Mouse (Mus musculus) spleen, adult 2 months (tissue): ENCODE measurements around the gene Fhad1. TPM values are rescaled to one million over a fixed set of nuclear protein-coding genes. Genes with fewer than 3 reads are reported as not detected.
"Not testable (repeated sequence)": the region's sequence is repeated elsewhere in the genome, so short reads cannot be mapped to it uniquely, and the experiment has no call there.

ENCODE experiments used
- DNase-seq, 2 experiments: peaks; one replicate each; pipeline versions ENCODE4 v3.0.0 to v3.0.0-alpha.2; 2012 to 2021; ENCODE audit warnings: low spot score in 2 of 2, low read depth in 1 of 2
- H3K27ac ChIP-seq: fragments of 200-500 bp; 2 replicates; pipeline ENCODE4 v1.5.1; 2012; ENCODE audit warnings: low read length, inconsistent platforms; ENCODE audit not compliant: insufficient read depth
- H3K27me3 ChIP-seq: fragments of 200-500 bp; 2 replicates; pipeline ENCODE4 v1.6.1; 2012; ENCODE audit warnings: mild to moderate bottlenecking, moderate library complexity, low read length, inconsistent platforms; ENCODE audit not compliant: control insufficient read depth, insufficient read depth
- H3K36me3 ChIP-seq: fragments of 200-500 bp; 2 replicates; pipeline ENCODE4 v1.6.1; 2012; ENCODE audit warnings: mild to moderate bottlenecking, low read length, inconsistent platforms; ENCODE audit not compliant: control insufficient read depth, insufficient read depth
- H3K4me1 ChIP-seq: fragments of 200-500 bp; 2 replicates; pipeline ENCODE4 v1.6.1; 2011; ENCODE audit warnings: inconsistent platforms; ENCODE audit not compliant: control insufficient read depth, insufficient read depth, insufficient read length
- H3K4me3 ChIP-seq: fragments of 200-500 bp; 2 replicates; pipeline ENCODE4 v1.5.1; 2011; ENCODE audit warnings: mild to moderate bottlenecking, inconsistent platforms; ENCODE audit not compliant: insufficient read depth, insufficient read length; ENCODE audit errors: extremely low read depth
- CTCF ChIP-seq: fragments of 200-500 bp; IDR thresholded peaks from 2 replicates; pipeline ENCODE4 v1.5.1; 2011; ENCODE audit warnings: mild to moderate bottlenecking, inconsistent platforms; ENCODE audit not compliant: insufficient read depth, insufficient read length, insufficient replicate concordance; ENCODE audit errors: extremely low read depth
- POLR2A ChIP-seq: fragments of 200-500 bp; IDR thresholded peaks from 2 replicates; pipeline ENCODE4 v1.6.1; 2011; ENCODE audit warnings: low read depth, low read length, inconsistent platforms
- WGBS: fragments of 180-500 bp; shearing (Covaris S2); methylation state at CpG from one replicate; pipeline ENCODE4 v1.1.7; 2018; 5-methylcytosine and 5-hydroxymethylcytosine counted together
- polyA plus RNA-seq: library from polyadenylated mRNA; depleted of rRNA; stranded (reverse); fragments of >200 nt; gene quantifications from 2 replicates; pipeline ENCODE4 v1.2.3, GENCODE M21; 2012

The Fhad1 gene
- polyA plus RNA-seq, 1 experiment, result 0.12 TPM

DNA sequence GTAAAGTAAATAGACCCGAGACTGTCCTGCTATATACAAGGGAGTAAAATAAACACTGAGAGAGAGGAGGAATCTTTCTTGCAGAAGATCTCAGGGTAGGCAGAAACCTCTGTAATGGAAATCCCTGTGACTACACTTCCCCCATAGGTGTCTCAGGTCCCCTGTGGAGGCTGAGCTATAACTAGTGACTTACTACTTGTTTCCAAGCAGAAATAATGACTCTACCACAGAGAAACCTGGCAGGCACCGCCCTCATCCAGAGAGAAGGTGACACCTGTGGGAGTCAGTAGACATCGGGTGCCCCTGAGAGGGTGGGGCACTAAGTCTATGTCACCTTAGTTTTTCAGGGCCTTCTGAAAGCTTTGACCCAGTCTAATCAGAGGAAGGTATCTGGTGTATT lies 18.0 kb downstream of the Fhad1 start:
- 0 out of 2 replicates have a peak, but pooled peaks cover 3% of the 10 kb centered on the region for H3K4me1 ChIP-seq
- no peaks in the 10 kb centered on the region for H3K36me3 ChIP-seq
- H3K27ac ChIP-seq, result no peak overlapping the region
- no peak for DNase-seq
- 79% methylated on average over 3 of the region's 3 CpGs for WGBS
- H3K4me3 ChIP-seq, result no peak overlapping the region
- TF ChIP-seq CTCF, result no peak
- no peaks in the 10 kb centered on the region for H3K27me3 ChIP-seq

DNA sequence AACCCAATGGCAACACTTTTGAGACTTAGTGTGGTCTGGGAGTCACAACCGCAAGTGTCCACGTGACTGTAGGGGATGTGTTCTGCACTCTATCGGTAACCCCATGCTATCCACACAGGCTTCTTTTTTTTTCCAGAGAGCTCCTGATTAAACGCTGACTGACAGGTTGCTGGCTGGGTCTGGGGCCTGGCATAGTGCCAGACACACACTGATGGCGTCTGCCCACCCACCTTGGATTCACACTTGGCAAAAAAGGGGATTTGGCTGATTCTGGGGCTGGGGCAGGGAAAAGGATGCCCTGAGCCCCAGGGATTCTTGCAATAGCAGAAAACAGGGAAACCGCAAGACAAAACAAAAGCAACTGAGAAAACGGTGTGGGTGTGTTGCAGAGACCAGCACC lies 18.8 kb downstream of the Fhad1 start:
- no peak for DNase-seq
- no peak for TF ChIP-seq CTCF
- no peak for TF ChIP-seq POLR2A
- H3K27me3 ChIP-seq, result no peaks in the 10 kb centered on the region
- WGBS, result 92% methylated on average over 7 of the region's 7 CpGs
- H3K4me1 ChIP-seq, result 0 out of 2 replicates have a peak, but pooled peaks cover 3% of the 10 kb centered on the region
- no peaks in the 10 kb centered on the region for H3K36me3 ChIP-seq
- H3K27ac ChIP-seq, result no peak overlapping the region
- no peak overlapping the region for H3K4me3 ChIP-seq

DNA sequence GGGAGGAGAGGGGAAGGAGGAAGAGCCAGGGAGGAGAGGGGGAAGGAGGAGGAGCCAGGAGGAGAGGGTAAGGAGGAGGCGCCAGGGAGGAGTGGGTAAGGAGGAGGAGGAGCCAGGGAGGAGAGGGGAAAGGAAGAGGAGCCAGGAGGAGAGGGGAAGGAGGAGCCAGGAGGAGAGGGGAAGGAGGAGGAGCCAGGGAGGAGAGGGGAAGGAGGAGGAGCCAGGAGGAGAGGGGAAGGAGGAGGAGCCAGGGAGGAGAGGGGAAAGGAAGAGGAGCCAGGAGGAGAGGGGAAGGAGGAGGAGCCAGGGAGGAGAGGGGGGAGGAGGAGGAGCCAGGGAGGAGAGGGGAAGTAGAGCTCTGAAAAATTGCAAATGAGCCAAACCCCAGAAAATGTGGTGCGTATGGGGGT lies 20.8 kb downstream of the Fhad1 start:
- not testable (repeated sequence) for H3K36me3 ChIP-seq, H3K27ac ChIP-seq, DNase-seq, H3K4me3 ChIP-seq, H3K4me1 ChIP-seq, H3K27me3 ChIP-seq
- WGBS, result 23% methylated on average over 2 of the region's 2 CpGs

GRCm38 (mm10) chr4:141993347-141994061 lies 21.4 kb downstream of the Fhad1 start:
- Histone ChIP-seq H3K4me3 (no peak overlapping the region), H3K4me1 (0 out of 2 replicates have a peak, but pooled peaks cover 2% of the 10 kb centered on the region), H3K27me3 (no peaks in the 10 kb centered on the region), H3K27ac (no peak overlapping the region), H3K36me3 (no peaks in the 10 kb centered on the region)
- no peak for DNase-seq
- no peak for TF ChIP-seq CTCF
- WGBS, result 71% methylated on average over 5 of the region's 5 CpGs

GRCm38 (mm10) chr4:141992530-141993204 lies 22.2 kb downstream of the Fhad1 start:
- H3K4me1 ChIP-seq, result no peaks in the 10 kb centered on the region
- TF ChIP-seq CTCF (no peak), POLR2A (no peak)
- WGBS, result 92% methylated on average over 14 of the region's 14 CpGs
- no peak overlapping the region for H3K4me3 ChIP-seq
- H3K27me3 ChIP-seq, result no peaks in the 10 kb centered on the region
- H3K36me3 ChIP-seq, result no peaks in the 10 kb centered on the region
- H3K27ac ChIP-seq, result no peak overlapping the region
- no peak for DNase-seq

- H3K4me1 ChIP-seq, result no peaks in the 10 kb centered on the region
- DNase-seq, result no peak
- H3K27me3 ChIP-seq, result no peaks in the 10 kb centered on the region
- no peak overlapping the region for H3K27ac ChIP-seq
- no peak overlapping the region for H3K4me3 ChIP-seq
- no peaks in the 10 kb centered on the region for H3K36me3 ChIP-seq
- 70% methylated on average over 1 of the region's 1 CpGs for WGBS
- TF ChIP-seq POLR2A (no peak), CTCF (no peak)
These were observed 26.7 kb downstream of the Fhad1 start for GRCm38 (mm10) chr4:141988178-141988577.

DNA sequence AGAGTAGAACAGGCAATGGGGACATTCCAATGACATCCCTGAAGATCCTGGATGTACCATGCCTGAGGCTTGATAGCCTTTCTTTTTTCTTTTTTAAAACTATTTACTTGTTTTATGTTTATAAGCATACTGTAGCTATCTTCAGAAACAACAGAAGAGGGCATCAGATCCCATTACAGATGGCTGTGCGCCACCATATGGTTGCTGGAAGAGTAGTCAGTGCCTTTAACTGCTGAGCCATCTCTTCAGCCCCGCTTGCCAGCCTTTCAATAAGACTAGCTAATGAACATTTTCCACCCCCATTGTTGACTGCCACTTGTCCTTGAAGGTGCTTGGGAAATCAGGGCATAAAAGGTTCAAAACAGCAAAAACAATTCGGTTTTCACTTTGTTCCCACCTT lies 31.2 kb downstream of the Fhad1 start:
- no peaks in the 10 kb centered on the region for H3K27me3 ChIP-seq
- 70% methylated on average over 3 of the region's 3 CpGs for WGBS
- no peak overlapping the region for H3K4me3 ChIP-seq
- no peak for DNase-seq
- H3K36me3 ChIP-seq, result no peaks in the 10 kb centered on the region
- no peak overlapping the region for H3K27ac ChIP-seq
- no peaks in the 10 kb centered on the region for H3K4me1 ChIP-seq
- TF ChIP-seq POLR2A, result no peak
- no peak for TF ChIP-seq CTCF
